Mouse (Mus musculus) naive thymus-derived CD4-positive, alpha-beta T cell, adult 5 months (primary cell): ENCODE results near the gene 4931440F15Rik. TPM values are rescaled to one million over a fixed set of nuclear protein-coding genes. Genes with fewer than 3 reads are reported as not detected.

Source experiments
- polyA plus RNA-seq: library from polyadenylated mRNA; unstranded; fragments of 100-300 nt; shearing (Covaris generic); gene quantifications from one replicate; pipeline ENCODE4 v1.2.1, GENCODE M21; 2017

The 4931440F15Rik gene
- polyA plus RNA-seq = not detected

DNA sequence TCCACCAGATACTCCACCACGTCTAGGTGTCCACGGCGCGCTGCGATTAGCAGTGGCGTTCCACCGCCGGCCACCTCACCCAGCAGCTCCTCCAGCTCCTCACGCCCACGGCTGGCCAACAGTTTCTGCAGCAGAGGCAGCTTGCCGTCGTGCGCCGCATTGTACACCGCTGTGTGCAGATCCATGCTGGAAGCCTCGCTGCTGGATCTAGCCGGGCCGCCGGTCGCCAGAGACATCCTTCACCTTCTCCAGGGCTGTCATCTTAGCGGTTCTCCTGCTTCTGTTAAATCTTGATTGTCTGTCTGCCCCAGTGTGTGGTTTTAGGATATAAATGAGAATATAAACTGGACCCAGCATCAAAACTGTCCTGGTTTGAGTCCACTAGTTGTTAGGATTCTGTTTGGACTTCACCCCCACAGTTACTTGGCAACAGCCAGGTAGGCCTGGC lies at the start of gene 4931440F15Rik:
4931440F15Rik (minus strand) TSS at position 398 of the 448 bp plus-strand sequence.

Other genes with a start within 250 kb of the 4931440F15Rik start
- 30.9 TPM for gene Rtn4, start 132.7 kb downstream of the 4931440F15Rik start, polyA plus RNA-seq
- gene Eml6, start 200.4 kb upstream of the 4931440F15Rik start, polyA plus RNA-seq = not detected